23 mouse cellular contexts compared by ENCODE assay signal in the genomic region with DNA sequence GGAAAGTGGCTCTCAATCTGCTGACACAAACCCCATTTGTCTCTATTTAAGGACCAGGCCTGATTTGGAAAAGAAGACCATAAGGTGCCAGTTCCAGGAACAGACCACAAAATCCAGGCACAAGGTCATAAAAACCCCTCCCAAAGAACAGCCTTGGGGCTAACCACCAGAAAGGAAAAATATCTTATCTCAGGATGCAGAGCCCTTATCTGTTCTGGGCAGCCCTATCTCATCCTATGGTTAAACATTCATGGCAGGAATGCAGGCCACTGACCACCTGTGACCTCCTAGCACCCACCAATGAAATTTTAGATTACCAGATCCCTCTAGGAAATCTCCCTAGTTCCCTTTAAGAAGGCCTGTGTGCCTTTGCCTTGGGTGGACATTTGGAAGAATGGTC.
"Had no signal": no experiment of that assay in that cellular context is flagged by ENCODE, and none has a peak within 500 bp of the region (broad histone marks: within the 10 kb centered on the region; RNA-seq: fewer than 3 reads in every experiment).

No protein-coding gene starts in this region.

- H3K36me3 ChIP-seq: liver, embryonic 15.5 days; lung, embryonic 15.5 days; midbrain, embryonic 10.5 days; midbrain, embryonic 12.5 days; neural tube, embryonic 13.5 days; neural tube, embryonic 15.5 days had no signal

- ATAC-seq: liver, postnatal 0 days; lung, postnatal 0 days; midbrain, embryonic 16.5 days had no signal

- H3K27me3 ChIP-seq: liver, embryonic 15.5 days; lung, embryonic 15.5 days; midbrain, embryonic 12.5 days; neural tube, embryonic 13.5 days; neural tube, embryonic 15.5 days had no signal

- H3K4me3 ChIP-seq: liver, embryonic 15.5 days; lung, embryonic 15.5 days; midbrain, embryonic 10.5 days; midbrain, embryonic 12.5 days; myocyte; neural tube, embryonic 13.5 days; neural tube, embryonic 15.5 days had no signal

- DNase-seq: liver, postnatal 0 days; lung, adult 2 months; lung, postnatal 14 days; lung, postnatal 36 days; midbrain, embryonic 14.5 days; retina, postnatal 1 day; right cerebral cortex, adult 18-20 months; right cerebral cortex, postnatal 25 days; right cerebral cortex, postnatal 4 days; spleen, adult 18-20 months; thymus, adult 18-20 months; thymus, postnatal 14 days; thymus, postnatal 36 days had no signal

- H3K4me1 ChIP-seq: liver, embryonic 15.5 days; lung, embryonic 15.5 days; midbrain, embryonic 10.5 days had no signal

- H3K9me3 ChIP-seq: liver, embryonic 15.5 days; lung, embryonic 15.5 days; midbrain, embryonic 10.5 days; midbrain, embryonic 12.5 days; neural tube, embryonic 13.5 days; neural tube, embryonic 15.5 days had no signal

- H3K27ac ChIP-seq: liver, embryonic 15.5 days; lung, embryonic 15.5 days; macrophage; midbrain, embryonic 10.5 days; midbrain, embryonic 12.5 days; neural tube, embryonic 13.5 days; neural tube, embryonic 15.5 days had no signal
